Mouse (Mus musculus) testis, postnatal 10 days (tissue): ENCODE results near the gene Fa2h.
A peak's percentile ranks its signal among the peaks of the same experiment; 100 is the strongest.

Source experiments
- DNase-seq: peaks from one replicate; pipeline ENCODE4 v3.0.0; 2021; ENCODE audit warnings: low spot score

Fa2h gene

GRCm38 (mm10) chr8:111393391-111394363 lies at the start of gene Fa2h:
Gene Fa2h (minus strand): TSS chr8:111393824.
- peak; percentile 78 for DNase-seq

GRCm38 (mm10) chr8:111439189-111439588 lies 45.6 kb upstream of the Fa2h start:
- peak; percentile 83 for DNase-seq

- no peak for DNase-seq
Measured at GRCm38 (mm10) chr8:111435071-111435828, 41.6 kb upstream of the Fa2h start.

GRCm38 (mm10) chr8:111424646-111425045 lies 31.0 kb upstream of the Fa2h start:
- DNase-seq, result no peak

- DNase-seq, result no peak
Measured at GRCm38 (mm10) chr8:111424181-111424580, 30.6 kb upstream of the Fa2h start.

- no peak for DNase-seq
Measured at GRCm38 (mm10) chr8:111422614-111423013, 29.0 kb upstream of the Fa2h start.

- DNase-seq, result no peak
Measured at GRCm38 (mm10) chr8:111419171-111419570, 25.5 kb upstream of the Fa2h start.

- peak; percentile 45 for DNase-seq
Measured at GRCm38 (mm10) chr8:111418601-111419000, 25.0 kb upstream of the Fa2h start.

- no peak for DNase-seq
Measured at GRCm38 (mm10) chr8:111417222-111417621, 23.6 kb upstream of the Fa2h start.

GRCm38 (mm10) chr8:111403391-111403790 lies 9.8 kb upstream of the Fa2h start:
- peak; percentile 54 for DNase-seq

GRCm38 (mm10) chr8:111391268-111391667 lies 2.4 kb downstream of the Fa2h start:
- no peak for DNase-seq

- DNase-seq, result no peak
Measured at GRCm38 (mm10) chr8:111390837-111391236, 2.8 kb downstream of the Fa2h start.

- no peak for DNase-seq
Measured at GRCm38 (mm10) chr8:111389581-111389980, 4.0 kb downstream of the Fa2h start.

GRCm38 (mm10) chr8:111385915-111386314 lies 7.7 kb downstream of the Fa2h start:
- DNase-seq, result no peak

- no peak for DNase-seq
Measured at GRCm38 (mm10) chr8:111384628-111385027, 9.0 kb downstream of the Fa2h start.

GRCm38 (mm10) chr8:111375192-111375591 lies 18.4 kb downstream of the Fa2h start:
- DNase-seq, result no peak

GRCm38 (mm10) chr8:111369711-111370110 lies 23.9 kb downstream of the Fa2h start:
- no peak for DNase-seq

GRCm38 (mm10) chr8:111367350-111367749 lies 26.3 kb downstream of the Fa2h start:
- no peak for DNase-seq

GRCm38 (mm10) chr8:111366610-111367234 lies 26.9 kb downstream of the Fa2h start:
- DNase-seq, result no peak

- no peak for DNase-seq
Measured at GRCm38 (mm10) chr8:111363489-111363888, 30.1 kb downstream of the Fa2h start.

GRCm38 (mm10) chr8:111360579-111361209 lies 32.9 kb downstream of the Fa2h start:
- no peak for DNase-seq

GRCm38 (mm10) chr8:111359936-111360335 lies 33.7 kb downstream of the Fa2h start:
- no peak for DNase-seq
